16 mouse cellular contexts compared by ENCODE assay signal in genomic region chr7:115579826-115580225, GRCm38 (mm10).
DNase-seq lines count a peak whose midpoint lies in the region; ATAC-seq and TF ChIP-seq lines count a peak whose summit lies in the region.
"Had no signal": no experiment of that assay in that cellular context is flagged by ENCODE, and none has a peak within 500 bp of the region (broad histone marks: within the 10 kb centered on the region; RNA-seq: fewer than 3 reads in every experiment).

No protein-coding gene starts in this region.

- no peak overlapping the region for H3K4me2 ChIP-seq in kidney, embryonic 16.5 days (replicated peaks; ENCODE audit: low read depth, low read length)
- H3K4me2 ChIP-seq: embryonic facial prominence, embryonic 12.5 days; forebrain, embryonic 15.5 days; heart, embryonic 12.5 days; hindbrain, embryonic 14.5 days; intestine, embryonic 15.5 days had no signal

- H3K9me3 ChIP-seq in kidney, embryonic 16.5 days (ENCODE audit: low read length) = no peaks in the 10 kb centered on the region
- H3K9me3 ChIP-seq: embryonic facial prominence, embryonic 12.5 days; forebrain, embryonic 15.5 days; heart, embryonic 12.5 days; hindbrain, embryonic 10.5 days; intestine, embryonic 15.5 days had no signal

- no peaks in the 10 kb centered on the region for H3K4me1 ChIP-seq in kidney, adult 2 months (ENCODE audit: control insufficient read depth, insufficient read depth, low read length)
- no peaks in the 10 kb centered on the region for H3K4me1 ChIP-seq in kidney, embryonic 16.5 days (ENCODE audit: insufficient read depth, low read length)
- peaks cover 8% of the 10 kb centered on the region; the same call in 1 of the 2 replicates for H3K4me1 ChIP-seq in small intestine, adult 2 months (ENCODE audit: control insufficient read depth, insufficient read depth, insufficient read length, low read length)
- H3K4me1 ChIP-seq: hindbrain, embryonic 10.5 days; intestine, embryonic 15.5 days had no signal

- H3K27me3 ChIP-seq in kidney, adult 2 months (replicated peaks; ENCODE audit: control insufficient read depth, insufficient read depth, low read length) = no peaks in the 10 kb centered on the region
- no peaks in the 10 kb centered on the region for H3K27me3 ChIP-seq in kidney, embryonic 16.5 days (ENCODE audit: insufficient read depth, low read length)
- H3K27me3 ChIP-seq in small intestine, adult 2 months (ENCODE audit: control insufficient read depth, insufficient read depth, low read length) = no peaks in the 10 kb centered on the region
- H3K27me3 ChIP-seq: embryonic facial prominence, embryonic 12.5 days; forebrain, embryonic 15.5 days; heart, embryonic 12.5 days; intestine, embryonic 15.5 days had no signal

- no peak for TF ChIP-seq POLR2A in kidney, adult 2 months (IDR thresholded peaks at IDR 0.05; ENCODE audit: low read depth, low read length)
- no peak for TF ChIP-seq POLR2A in small intestine, adult 2 months (IDR thresholded peaks at IDR 0.05; ENCODE audit: low read depth, low read length)

- H3K4me3 ChIP-seq in kidney, adult 2 months (ENCODE audit: insufficient read depth, low read depth, low read length) = no peak overlapping the region
- no peak overlapping the region for H3K4me3 ChIP-seq in kidney, embryonic 16.5 days (ENCODE audit: low read length)
- H3K4me3 ChIP-seq in small intestine, adult 2 months (ENCODE audit: low read depth, low read length) = no peak overlapping the region
- H3K4me3 ChIP-seq: embryonic facial prominence, embryonic 12.5 days; forebrain, embryonic 15.5 days; heart, embryonic 12.5 days; hindbrain, embryonic 10.5 days; intestine, embryonic 15.5 days had no signal

- DNase-seq in kidney, adult 2 months = peak; percentile 21
- DNase-seq in ovary, adult 18-20 months (ENCODE audit: low spot score) = peak; percentile 4
- DNase-seq in ovary, postnatal 10 days (ENCODE audit: low spot score) = no peak
- peak; percentile 31 for DNase-seq in adrenal gland, postnatal 14 days
- no peak for DNase-seq in spleen, adult 18-20 months
- DNase-seq: cerebellum, adult 8-10 months; cerebellum, postnatal 14 days; gastrocnemius, postnatal 10 days had no signal

- no peak overlapping the region for H3K27ac ChIP-seq in kidney, adult 2 months (ENCODE audit: insufficient read depth, low read depth, low read length)
- no peak overlapping the region for H3K27ac ChIP-seq in kidney, embryonic 16.5 days (ENCODE audit: low read length)
- H3K27ac ChIP-seq in small intestine, adult 2 months (ENCODE audit: insufficient read depth, low read depth, low read length) = peak overlapping the region; percentile 1; the same call in 1 of the 2 replicates
- H3K27ac ChIP-seq: forebrain, embryonic 15.5 days; hindbrain, embryonic 10.5 days; hindbrain, embryonic 14.5 days; intestine, embryonic 15.5 days had no signal

- no peak overlapping the region for H3K9ac ChIP-seq in kidney, embryonic 16.5 days (replicated peaks; ENCODE audit: low read length)
- H3K9ac ChIP-seq: embryonic facial prominence, embryonic 12.5 days; forebrain, embryonic 15.5 days; heart, embryonic 12.5 days; hindbrain, embryonic 14.5 days; intestine, embryonic 15.5 days had no signal

- WGBS in kidney, adult 2 months = 84% methylated on average over 3 of the region's 3 CpGs
- 80% methylated on average over 3 of the region's 3 CpGs for WGBS in kidney, embryonic 16.5 days
- 24% methylated on average over 3 of the region's 3 CpGs for WGBS in small intestine, adult 2 months

- TF ChIP-seq CTCF in kidney, adult 2 months (conservative IDR thresholded peaks at IDR 0.05; ENCODE audit: insufficient read depth, insufficient read length, low read depth, low read length) = no peak
- no peak for TF ChIP-seq CTCF in small intestine, adult 2 months (IDR thresholded peaks at IDR 0.05; ENCODE audit: extremely low read depth, insufficient read length, insufficient replicate concordance, low read depth, low read length)

- H3K36me3 ChIP-seq in kidney, adult 2 months (ENCODE audit: control insufficient read depth, insufficient read depth, low read length) = no peaks in the 10 kb centered on the region; the same call in 1 of the 2 replicates
- H3K36me3 ChIP-seq in kidney, embryonic 16.5 days (ENCODE audit: insufficient read depth, low read length) = no peaks in the 10 kb centered on the region
- no peaks in the 10 kb centered on the region for H3K36me3 ChIP-seq in small intestine, adult 2 months (ENCODE audit: control insufficient read depth, insufficient read depth, low read length)
- H3K36me3 ChIP-seq: embryonic facial prominence, embryonic 12.5 days; forebrain, embryonic 15.5 days; heart, embryonic 12.5 days; hindbrain, embryonic 10.5 days; intestine, embryonic 15.5 days had no signal

- no peak for ATAC-seq in kidney, embryonic 16.5 days (ENCODE audit: low FRiP score, low TSS enrichment)
- ATAC-seq: forebrain, embryonic 15.5 days; intestine, embryonic 15.5 days had no signal

Comparison
In these comparisons a context has a peak if more than half of its experiments do, and no peak if none do; other contexts are left out.
1. DNase-seq: peak in kidney, adult 2 months (single experiment), ovary, adult 18-20 months (single experiment) and adrenal gland, postnatal 14 days (single experiment); none in ovary, postnatal 10 days (single experiment) and spleen, adult 18-20 months (0 of 2).